Mouse (Mus musculus) liver (tissue): Measurements from ENCODE around the gene Melk.

Experiments
- DNase-seq: peaks from one replicate; pipeline ENCODE4 v3.0.0-alpha.2; 2020; ENCODE audit warnings: mixed read lengths

The Melk gene

DNA sequence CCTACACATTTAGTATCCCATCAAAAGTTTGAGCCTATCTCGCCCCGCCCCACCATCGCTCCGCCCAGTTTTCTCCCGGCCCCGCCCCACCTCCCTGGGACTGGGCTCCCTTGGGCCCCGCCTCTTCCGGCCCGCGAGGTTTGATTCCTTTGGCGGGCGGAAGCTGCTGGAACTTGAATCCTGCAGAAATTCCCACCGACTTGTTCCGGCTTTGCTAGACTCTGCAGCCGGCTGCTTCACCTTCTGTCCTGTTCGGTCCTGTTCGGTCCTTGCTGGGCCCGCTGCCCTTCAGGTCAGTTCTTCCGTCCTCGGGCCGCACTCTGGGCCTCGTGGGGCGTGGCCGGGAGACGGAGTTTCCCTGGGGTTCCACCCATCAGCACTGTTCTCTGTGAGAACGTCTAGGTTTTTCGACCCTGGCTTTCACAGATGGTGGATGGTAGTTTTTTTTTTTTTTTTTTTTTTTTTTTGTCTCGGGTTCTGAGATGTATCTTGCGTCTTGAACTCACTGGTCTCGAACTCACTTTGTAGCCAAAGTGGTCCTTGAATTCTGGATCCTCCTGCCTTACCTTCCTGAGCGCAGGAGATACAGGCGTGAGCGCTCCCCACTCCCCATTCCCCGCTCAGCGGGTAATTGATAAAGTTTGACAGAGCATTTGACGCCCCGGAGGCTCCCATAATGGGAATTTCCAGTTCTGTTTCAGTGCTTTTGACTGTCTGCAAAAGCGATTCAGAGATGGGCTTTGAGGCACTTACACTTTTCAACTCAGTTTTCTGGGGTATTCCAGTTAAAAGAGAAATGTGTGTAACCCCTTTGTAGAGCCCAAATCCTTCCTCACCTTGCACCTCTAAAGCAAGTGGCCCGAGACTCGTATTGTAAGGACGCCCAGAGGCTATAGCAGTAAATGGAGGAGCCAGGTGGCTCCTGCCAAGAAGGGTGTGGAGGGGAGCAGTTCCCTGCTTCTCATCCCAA is at the start of gene Melk:
TSS of gene Melk (plus strand) at position 96 of the 970 bp plus-strand sequence.
- DNase-seq, result peak; percentile 92

DNA sequence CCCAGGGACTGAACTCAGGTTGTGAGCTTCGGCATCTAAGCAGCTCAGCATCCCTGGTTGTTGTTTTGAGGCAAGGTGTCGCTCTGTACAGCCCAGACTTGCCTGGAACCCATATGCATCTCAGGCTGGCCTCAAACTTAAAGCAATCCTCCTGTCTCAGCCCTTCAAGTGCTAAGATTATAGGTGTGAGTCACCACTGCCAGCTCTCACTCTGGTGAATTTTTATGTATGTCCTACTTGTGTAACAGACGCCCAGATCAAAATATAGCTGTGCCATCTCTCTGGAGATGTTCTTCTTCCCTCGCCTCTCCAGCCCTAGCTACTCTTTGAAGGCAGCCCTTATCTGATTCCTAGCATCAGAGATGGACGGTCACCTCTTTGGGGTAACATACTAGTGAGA is 49.2 kb upstream of the Melk start:
- no peak for DNase-seq

DNA sequence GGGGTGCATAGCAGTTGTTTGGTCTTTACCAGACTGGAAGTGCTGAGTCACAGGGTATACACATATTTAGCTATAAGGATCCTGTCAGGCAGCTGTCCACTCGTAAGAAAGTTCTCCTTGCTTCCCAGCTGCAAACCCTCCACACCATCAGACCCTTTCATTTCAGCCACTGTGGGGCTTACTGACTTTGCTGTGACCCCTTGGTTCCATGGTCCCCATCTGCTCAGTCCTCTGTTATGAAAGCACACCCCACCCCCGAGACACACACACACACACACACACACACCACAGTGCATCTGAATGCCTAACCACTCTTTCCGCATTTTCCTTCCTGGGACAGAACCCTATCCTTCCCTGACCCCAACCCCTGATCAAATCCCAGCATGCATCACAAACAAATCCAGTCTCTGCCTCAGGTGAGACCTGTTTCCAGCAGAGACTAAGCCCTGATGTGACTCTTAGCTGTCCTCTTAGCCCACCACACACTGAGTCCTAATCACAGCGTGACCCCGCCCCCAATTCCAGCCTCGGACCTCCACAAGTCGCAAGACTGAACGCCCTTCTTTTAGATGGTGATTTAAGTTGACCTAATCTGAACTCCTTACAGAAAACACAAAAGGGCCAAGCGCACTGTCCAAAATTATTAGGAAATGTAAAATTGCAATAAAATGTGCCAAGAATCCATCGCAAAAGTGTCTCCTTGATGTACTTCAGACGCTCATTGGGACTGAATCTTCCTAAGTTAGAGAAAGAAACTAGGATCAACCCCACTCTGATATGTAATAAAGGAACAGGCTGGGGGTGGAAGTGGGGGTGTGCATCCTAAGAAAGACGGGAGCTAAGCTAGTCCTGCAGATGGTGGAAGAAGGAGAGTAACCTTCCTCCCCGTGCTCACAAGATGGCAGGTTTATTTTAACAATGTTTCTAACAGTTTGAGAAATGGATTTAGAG is 48.4 kb upstream of the Melk start:
- DNase-seq, result no peak

DNA sequence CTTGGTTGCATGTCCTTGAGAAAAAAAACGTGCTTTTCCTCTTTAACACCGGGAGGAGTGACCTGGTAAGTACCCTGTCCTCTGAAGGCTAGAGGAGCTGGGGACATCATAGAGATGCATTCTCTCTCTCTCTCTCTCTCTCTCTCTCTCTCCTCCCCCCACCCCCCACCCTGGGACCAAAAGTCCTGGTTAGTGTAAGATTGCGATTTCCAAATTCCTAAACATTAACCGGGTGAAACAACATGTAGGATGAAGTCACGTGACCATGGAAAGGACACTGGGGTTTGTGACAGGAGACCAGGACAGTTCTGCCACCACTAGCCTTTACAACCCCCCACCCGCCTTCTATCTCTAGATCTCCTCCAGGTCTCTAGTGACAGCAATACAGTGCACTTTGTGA is 47.5 kb upstream of the Melk start:
- DNase-seq, result peak; percentile 14

DNA sequence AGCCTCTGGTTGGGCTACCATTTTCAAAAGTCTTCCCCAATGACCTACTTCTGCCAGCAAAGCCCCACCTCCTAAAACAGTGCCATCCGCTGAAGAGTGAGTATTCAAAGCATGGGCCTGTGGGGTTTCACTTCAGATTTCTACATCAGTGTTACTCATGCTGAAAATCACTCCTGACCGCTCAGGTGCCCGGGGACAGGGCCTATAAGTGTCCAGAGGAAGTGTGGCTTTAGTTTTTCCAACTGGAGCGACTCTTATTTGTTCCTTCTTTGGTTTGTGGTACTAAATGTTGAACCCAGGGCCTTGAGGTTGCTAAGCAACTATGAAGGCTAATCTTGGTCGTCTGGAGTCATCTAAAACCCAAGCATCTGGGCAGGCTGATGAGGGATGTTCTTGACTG is 46.1 kb upstream of the Melk start:
- no peak for DNase-seq

DNA sequence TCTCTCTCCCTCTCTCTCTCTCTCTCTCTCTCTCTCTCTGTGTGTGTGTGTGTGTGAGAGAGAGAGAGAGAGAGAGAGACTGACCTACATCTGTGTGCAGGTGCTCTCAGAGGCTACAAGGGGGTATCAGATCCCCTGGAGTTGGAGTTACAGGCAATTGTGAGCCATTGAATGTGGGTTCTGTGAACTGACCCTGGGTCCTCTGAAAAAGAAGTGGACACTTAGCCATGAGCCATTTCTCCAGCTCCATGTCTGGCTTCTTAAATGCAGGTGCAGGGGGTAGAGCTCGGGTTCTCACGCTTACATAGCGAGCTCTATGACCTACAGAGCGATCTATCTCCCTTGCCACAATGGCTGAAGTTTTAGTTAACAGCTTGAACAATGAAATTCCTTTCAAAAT is 41.5 kb upstream of the Melk start:
- DNase-seq, result no peak

DNA sequence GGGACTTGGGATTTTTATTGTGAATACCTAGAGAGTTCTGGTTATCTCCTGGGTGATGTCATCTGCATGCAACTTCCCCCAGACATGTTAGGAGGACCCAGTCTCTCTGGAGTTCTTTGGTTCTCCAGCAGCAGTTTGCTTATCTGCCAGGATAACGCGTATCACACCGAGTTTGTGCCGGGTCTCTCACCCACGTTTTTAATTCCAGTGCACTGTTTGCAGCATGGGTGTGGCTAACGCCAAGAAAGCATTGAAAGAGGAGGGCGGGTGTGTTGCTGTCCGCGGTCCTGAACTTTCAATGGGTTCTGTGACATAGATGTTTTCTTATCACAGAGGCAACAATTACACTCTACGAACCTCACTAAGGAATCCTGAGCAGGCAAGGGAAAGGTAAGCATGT is 40.4 kb upstream of the Melk start:
- peak; percentile 63 for DNase-seq

DNA sequence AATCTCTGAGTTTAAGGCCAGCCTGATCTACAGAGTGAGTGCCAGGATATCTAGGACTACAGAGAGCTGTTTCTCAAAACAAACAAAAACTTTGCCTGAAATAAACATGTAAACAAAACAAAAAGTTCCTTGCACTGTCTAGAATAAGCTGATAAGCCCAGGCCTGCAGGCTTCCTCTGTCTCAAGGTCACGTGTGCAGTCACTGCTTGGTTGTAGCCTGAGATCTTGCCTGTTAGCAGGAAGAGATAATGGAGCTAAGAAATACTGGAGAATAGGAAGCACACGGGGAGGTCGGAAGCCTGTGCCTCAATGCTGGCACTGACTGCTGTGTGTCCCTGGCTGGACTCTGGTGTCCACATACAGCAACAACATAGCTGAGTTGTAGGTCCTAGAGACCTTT is 35.2 kb upstream of the Melk start:
- no peak for DNase-seq

DNA sequence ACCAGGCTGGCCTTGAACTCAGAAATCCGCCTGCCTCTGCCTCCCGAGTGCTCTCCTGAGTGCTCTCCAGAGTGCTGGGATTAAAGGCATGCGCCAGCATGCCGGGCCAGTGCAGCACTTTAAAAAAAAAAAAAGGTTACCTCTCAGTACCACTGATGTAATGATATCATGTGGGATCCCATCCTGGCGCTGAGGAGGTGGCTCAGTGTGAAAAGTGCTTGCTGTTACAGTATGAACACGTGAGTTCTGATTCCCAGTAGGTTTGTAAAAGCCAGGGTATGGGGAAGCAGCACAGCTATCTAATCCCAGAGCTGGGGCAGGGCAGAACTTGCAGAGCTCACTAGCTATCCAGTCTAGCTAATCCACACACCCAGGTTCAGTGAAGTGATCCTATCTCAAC is 33.2 kb upstream of the Melk start:
- DNase-seq, result no peak

DNA sequence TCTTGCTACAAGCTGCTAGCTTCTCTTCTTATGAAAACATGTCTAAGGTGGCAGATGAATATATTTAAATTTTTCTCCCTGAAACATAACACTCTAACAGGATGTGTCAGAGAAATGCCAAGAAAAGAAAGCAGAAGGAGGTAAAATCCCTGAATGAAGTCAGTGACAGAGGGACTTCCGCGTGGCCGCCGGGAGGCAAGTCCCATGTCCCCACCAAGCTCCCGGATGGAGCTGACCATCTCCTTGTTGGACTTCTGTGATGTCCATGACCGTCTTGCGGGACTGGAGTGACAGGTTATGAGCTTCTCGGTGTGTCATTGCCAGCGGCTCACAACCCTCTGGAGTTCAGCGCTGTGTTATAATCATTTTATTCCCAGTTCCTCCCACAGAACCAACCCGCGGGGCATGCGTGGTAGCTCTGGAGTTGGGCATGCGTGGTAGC is 31.3 kb upstream of the Melk start:
- no peak for DNase-seq

DNA sequence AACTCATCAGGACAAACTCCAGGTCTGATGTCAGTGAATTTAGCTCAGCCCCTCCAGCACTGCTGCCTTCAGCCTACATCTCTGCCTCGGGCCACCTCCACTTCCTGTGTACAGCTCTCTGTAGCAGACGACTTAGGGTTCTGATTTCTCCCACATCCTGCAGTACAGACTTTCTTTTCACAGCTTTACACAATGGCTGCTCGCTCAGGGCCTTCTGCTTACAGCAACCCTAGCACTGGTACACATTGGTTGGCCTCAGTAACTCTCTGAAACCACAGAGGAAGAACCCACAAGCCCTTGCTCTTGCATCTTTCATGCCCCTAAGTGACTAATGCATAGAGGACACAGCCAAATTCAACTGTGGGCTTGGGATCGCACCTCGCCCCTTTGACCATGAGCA is 29.5 kb upstream of the Melk start:
- DNase-seq, result no peak

DNA sequence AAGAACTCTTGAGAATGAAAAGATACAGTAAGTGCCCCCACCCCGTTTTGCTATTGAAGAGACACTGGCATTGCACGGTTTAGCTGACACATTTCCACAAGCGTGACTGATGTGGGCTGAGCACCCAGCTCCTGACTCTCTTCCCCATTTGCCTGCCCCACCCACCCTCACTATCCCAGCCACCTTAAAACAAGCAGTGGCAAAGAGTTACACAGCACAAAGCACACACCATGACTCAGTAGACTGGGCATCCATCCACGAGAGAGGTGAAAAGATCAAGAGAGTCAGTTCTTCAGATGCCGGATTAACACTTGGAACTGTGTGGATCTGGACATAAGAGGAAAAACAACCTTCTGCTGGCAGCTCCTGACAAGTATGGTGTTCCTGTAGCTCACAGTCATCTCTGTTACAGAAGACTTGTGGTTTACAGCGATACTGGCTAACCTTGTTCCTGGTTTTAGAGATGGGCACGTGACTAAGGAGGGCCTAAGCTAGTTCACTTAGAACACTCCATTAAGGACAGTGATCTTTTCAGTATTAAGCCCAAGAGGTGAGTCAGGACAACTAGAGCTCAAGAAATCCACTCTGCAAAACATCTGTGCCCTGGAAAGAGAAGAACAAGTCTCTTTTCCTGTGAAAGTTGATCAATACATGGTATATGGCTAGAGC is 18.9 kb upstream of the Melk start:
- DNase-seq, result no peak

DNA sequence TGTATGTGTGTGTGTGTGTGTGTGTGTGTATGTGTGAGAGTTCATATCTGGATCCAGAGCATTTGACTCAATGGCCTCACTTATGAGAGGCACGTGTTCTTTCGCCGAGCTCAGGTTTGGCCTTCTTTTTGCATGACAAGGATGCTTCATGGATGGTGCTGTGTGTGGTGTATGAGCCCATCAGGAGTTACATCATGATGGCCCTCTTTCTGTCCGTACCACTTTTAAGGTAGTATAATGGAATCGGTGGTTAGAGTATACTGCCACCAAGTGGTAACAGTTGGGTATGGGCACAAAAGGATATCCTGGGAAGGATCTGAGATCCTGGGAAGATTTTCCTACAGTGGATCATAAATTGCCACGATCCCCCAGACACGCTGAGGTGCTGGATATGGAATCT is 8.1 kb upstream of the Melk start:
- DNase-seq, result peak; percentile 27

DNA sequence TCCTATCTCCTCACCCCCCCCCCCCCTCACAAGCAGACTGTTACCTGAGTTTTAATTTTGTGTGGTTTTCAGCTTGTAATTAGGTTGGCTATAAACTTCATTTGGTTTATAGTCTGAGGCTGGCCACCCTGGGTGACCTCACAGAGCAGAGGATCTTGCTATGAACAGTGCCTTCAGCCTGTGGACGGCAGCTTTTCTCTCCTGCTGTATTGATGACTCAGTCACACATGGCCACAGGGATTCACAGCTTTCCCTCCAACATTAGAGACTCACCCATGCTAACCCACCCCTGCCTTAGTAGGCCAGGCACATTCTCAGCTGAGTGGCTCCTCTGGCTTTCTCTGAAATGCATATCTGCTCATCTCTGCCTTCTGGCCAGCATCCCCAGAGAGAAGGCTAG is 4.8 kb upstream of the Melk start:
- DNase-seq, result no peak

DNA sequence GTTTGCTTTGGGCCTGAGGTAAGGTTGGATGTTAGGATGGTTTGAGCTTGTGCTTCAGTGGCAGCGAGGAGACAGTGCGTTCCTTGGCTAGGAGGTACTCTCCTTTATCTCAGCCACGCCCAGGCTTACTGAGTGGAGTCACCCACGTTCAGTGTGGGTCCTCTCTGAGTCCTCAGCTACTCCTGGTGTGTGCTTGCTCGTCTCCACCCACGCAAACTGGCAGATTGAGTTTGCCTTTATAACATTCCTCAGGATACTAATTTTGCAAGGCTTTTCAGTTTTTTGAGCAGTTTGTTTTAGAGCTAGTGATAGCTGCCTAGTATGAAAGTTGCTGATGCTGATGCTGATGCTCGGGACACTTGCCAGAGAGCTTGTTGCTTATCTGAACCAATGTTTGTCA is 5.9 kb downstream of the Melk start:
- DNase-seq, result no peak

DNA sequence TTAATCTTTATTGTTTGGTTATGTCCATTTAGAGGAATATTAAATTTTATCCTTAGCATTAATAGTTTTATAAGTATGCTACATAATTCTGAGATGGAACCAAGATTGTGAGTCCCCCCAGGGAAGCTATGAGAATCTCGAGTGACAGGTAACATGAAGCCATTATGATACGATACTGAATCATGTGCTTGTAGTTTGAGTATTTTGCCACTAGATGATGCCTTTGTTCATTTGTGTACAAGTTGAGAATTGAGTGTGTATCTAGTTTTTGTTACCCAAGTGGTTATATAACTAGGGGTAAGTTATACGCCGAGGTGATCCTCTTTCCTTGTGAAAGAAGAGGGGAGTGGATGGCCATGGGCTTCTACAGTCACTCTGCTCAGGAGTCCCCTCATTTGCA is 9.8 kb downstream of the Melk start:
- DNase-seq, result no peak

DNA sequence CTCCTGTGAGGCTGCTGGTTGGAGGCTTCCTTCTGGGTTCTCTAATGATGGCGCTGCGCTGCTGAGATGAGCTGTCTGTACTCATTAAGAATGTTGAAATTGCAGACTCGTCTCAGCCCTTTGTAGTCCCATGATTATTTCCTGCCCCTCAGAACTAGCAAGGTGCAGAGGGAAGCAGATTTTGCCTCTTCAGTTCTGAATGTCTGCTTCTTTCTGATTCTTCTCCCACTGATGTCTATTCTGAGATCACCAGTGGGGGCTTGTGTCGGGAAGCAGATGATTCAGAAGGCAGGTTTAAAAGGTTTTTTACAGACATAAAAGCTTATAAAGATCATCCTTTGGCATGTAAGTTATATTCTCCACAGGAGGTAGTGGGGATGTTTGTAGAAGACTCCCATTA is 10.2 kb downstream of the Melk start:
- no peak for DNase-seq

DNA sequence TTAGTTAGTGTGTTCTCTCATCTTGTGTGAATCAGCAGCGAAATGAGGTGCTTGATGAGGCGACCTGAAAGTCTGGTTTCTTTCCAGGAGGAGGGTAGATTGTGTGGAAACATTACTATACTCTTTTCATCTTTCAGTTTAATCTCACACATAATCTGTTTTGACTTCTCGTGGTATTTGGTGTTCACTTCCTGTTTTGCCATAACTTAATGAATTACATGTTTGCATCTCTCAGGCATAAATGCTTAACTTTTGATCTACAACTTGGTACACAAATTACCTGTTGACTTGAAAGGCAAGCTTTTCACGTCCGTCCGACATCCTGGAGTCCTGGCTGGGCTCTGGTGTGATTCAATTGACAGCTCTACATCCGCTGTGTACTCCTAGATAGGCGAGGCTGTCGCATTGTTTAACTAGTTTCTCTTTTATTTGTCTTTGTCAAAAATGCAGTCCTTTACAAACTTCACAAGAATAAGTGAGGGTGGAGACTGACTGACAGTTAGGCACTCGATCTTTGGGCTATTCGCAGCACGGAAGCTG is 15.7 kb downstream of the Melk start:
- no peak for DNase-seq

DNA sequence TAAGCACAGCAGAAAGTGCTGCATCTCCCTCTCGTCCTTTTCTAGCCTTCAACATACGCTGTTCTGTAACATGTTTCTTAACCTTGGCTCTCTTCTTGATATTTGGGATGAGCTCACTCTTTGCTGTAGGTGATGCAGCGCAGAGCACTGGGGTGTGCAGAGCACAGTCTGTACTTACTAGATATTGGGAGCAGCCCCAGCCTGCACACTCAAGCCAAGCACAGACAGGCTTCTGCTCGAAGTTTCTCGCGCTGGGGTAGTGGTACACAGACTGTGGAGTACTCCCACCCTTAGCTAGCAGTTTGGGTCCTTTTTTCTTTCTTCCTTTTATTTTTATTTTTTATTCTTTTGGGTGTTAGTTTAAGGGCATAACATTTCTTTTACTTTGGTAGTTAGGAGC is 19.8 kb downstream of the Melk start:
- no peak for DNase-seq

DNA sequence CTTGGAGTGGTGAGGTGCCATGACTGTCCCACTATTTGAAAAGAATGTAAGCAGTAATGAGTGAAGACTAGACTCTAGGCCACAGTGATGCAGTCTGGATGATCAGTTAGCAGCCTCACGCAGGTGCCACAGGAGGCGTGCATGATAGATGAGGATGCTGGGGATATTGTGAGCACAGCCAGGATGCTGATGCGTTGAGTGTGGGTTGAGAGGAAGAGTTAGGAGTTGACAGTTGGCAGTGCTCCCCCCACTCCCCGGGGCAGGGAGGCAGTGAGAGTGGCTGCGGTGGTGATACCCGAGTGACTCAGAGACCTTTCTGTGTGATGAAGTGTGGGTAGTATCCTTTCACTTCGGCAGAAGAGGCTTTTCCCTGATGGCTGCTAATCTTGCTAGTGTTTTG is 21.4 kb downstream of the Melk start:
- no peak for DNase-seq

DNA sequence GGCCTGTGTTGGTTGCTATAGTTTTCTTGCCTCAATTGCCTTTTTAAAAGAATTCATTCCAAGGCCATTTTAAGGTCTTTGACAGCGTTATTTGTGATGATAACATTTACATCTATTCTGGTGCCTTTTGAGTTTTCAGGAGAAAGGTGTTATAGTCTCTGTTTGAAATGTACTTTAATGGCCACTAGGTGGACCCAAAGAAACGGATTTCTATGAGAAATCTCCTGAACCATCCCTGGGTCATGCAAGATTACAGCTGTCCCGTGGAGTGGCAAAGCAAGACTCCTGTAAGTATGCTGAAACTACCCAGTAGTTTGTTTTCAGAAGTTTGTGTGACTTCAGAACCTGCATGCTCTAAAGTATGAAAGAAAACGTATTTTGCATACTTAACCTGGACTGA is 24.8 kb downstream of the Melk start:
- no peak for DNase-seq

DNA sequence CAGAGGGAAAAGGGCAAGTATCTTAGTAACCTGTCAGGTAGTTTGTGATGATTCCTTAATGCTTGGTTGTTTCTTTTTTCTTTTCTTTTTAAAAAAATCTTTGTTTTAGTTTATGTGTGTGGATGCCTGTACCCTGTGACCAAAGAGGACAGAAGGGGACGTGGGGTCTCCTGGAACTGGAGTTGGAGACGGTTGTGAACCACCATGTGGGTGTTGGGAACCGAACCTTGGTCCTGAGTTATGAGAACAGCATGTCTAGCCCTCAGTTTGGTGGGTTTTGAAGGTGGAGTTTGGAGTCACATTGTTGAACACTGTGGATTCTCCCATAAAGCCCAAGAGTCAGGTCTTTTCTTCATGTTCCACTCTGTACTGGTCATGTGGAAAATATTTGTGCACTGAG is 26.0 kb downstream of the Melk start:
- no peak for DNase-seq

DNA sequence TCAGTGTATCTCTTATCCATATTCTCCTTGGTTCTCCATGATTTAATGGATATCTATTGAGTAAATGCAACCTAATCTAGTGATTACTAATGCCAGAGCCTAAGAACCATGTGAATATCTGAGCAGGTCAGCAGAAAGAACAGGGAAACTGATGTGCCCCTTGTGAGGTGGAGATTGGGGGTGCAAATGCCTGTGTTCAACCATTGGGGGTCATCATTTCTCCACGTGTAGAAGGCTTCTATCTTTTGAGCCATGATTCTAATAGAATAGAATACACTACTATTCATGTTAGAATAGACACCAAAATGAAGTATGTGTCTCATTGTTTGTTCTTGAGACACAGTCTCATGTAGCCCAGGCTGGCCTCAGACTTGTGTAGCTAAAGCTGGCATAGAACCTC is 27.3 kb downstream of the Melk start:
- no peak for DNase-seq
